ENCODE assay signal across 10 mouse cellular contexts in the genomic region with DNA sequence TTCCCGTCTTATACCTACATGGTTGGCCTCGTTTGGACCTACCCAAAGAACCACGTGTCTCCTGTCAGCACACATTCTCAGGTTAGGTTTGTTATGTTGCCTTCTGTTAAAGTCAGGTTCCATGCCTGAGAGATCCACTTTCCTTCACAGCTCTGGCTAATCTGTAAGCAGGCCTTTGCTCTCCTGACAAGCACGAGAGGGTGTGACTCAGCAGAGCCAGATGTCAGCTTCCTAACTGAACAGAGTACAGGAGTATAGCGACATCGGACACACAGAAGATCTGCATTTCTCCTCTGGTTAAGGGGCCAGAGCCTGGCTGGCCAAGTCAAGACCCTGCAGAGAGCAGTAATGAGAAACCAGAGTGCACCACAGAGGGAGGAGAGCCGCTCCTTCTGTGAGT. TPM values are rescaled to one million over a fixed set of nuclear protein-coding genes. Genes with fewer than 3 reads are reported as not detected.
DNase-seq lines count a peak whose midpoint lies in the region; ATAC-seq and TF ChIP-seq lines count a peak whose summit lies in the region.
"Had no signal": no experiment of that assay in that cellular context is flagged by ENCODE, and none has a peak within 500 bp of the region (broad histone marks: within the 10 kb centered on the region; RNA-seq: fewer than 3 reads in every experiment).

No protein-coding gene starts in this region.

- DNase-seq in heart, postnatal 4 days = no peak
- DNase-seq in ES-E14 (ENCODE audit: low read depth, low spot score) = no peak
- DNase-seq in liver, postnatal 0 days = no peak
- DNase-seq in c-Kit-positive CD71-positive TER-119-positive erythroid progenitor cells, embryonic 14.5 days (ENCODE audit: low spot score) = no peak
- no peak for DNase-seq in spleen, postnatal 10 days (ENCODE audit: low spot score in 2 of 2)
- no peak for DNase-seq in layer of hippocampus, adult 18-20 months (ENCODE audit: low spot score in 2 of 2)
- DNase-seq: cerebellum, adult 9-11 months had no signal

- TF ChIP-seq EP300 in liver, postnatal 0 days (IDR thresholded peaks at IDR 0.05; ENCODE audit: low read depth) = no peak

- TF ChIP-seq CTCF in liver, postnatal 0 days (IDR thresholded peaks at IDR 0.05; ENCODE audit: low read depth) = no peak

- H3K4me2 ChIP-seq in heart, embryonic 13.5 days = peak overlapping the region; percentile 70
- H3K4me2 ChIP-seq in liver, postnatal 0 days (ENCODE audit: low read depth, low read length) = peak overlapping the region; percentile 65

- 28% methylated on average over 7 of the region's 7 CpGs for WGBS in heart, embryonic 13.5 days
- WGBS in liver, postnatal 0 days (ENCODE audit: insufficient replicate concordance) = 42% methylated on average over 7 of the region's 7 CpGs

- H3K4me3 ChIP-seq in heart, embryonic 13.5 days = peak overlapping the region; percentile 40
- H3K4me3 ChIP-seq in ES-E14 (ENCODE audit: insufficient read depth in 1 of 2, low read depth in 1 of 2, low read length in 2 of 2, poor library complexity in 1 of 2, severe bottlenecking in 1 of 2) = peak overlapping the region; percentile 20 to 88; a peak in 2 of 4 replicates
- H3K4me3 ChIP-seq in liver, postnatal 0 days (ENCODE audit: low read depth, low read length) = peak overlapping the region; percentile 11; the same call in 1 of the 2 replicates

- H3K27ac ChIP-seq in heart, embryonic 13.5 days (replicated peaks) = 0 out of 2 replicates have a peak overlapping the region, but pooled peaks have one; percentile 9
- H3K27ac ChIP-seq in ES-E14 (ENCODE audit: insufficient read depth, low read depth, low read length, poor library complexity, severe bottlenecking) = no peak overlapping the region
- no peak overlapping the region for H3K27ac ChIP-seq in liver, postnatal 0 days (ENCODE audit: low read depth)

- H3K36me3 ChIP-seq in heart, embryonic 13.5 days = no peaks in the 10 kb centered on the region
- H3K36me3 ChIP-seq in ES-E14 (ENCODE audit: control insufficient read depth, insufficient read depth, low read length, poor library complexity, severe bottlenecking) = no peaks in the 10 kb centered on the region
- no peaks in the 10 kb centered on the region for H3K36me3 ChIP-seq in liver, postnatal 0 days (replicated peaks; ENCODE audit: insufficient read depth, low read length)

- H3K9ac ChIP-seq in heart, embryonic 13.5 days = peak overlapping the region; percentile 54; the same call in 1 of the 2 replicates
- H3K9ac ChIP-seq in ES-E14 (ENCODE audit: insufficient read depth, low read depth, low read length, poor library complexity, severe bottlenecking) = peak overlapping the region; percentile 53; the same call in 1 of the 2 replicates
- H3K9ac ChIP-seq in liver, postnatal 0 days (replicated peaks) = no peak overlapping the region

- peak; percentile 31; the same call in 1 of the 2 replicates for ATAC-seq in heart, embryonic 13.5 days (ENCODE audit: extremely low read depth, insufficient number of reproducible peaks, low FRiP score, low TSS enrichment)
- peak; percentile 20; the same call in 1 of the 2 replicates for ATAC-seq in granulocyte monocyte progenitor cell, adult 5-6 weeks (replicated peaks; ENCODE audit: poor library complexity, severe bottlenecking)
- no peak for ATAC-seq in liver, postnatal 0 days

- no peaks in the 10 kb centered on the region for H3K27me3 ChIP-seq in heart, embryonic 13.5 days (replicated peaks)
- H3K27me3 ChIP-seq in liver, postnatal 0 days (ENCODE audit: insufficient read depth, low read length) = no peaks in the 10 kb centered on the region

- in situ Hi-C loops in ES-E14 (cut with MboI; ENCODE audit: low sequenced_read_pairs in 2 of 2, unreplicated experiment in 2 of 2) = loop anchor here in 1 of 2 experiments (25.0 kb wide), 1 partner anchor 307 kb away; no protein-coding TSS in a partner anchor

- peaks cover 14% of the 10 kb centered on the region for H3K4me1 ChIP-seq in heart, embryonic 13.5 days
- peaks cover 0 to 7% of the 10 kb centered on the region in 2 experiments; a peak in 2 of 4 replicates for H3K4me1 ChIP-seq in ES-E14 (ENCODE audit: control insufficient read depth in 2 of 2, insufficient read depth in 2 of 2, low read length in 2 of 2, poor library complexity in 1 of 2)
- H3K4me1 ChIP-seq in liver, postnatal 0 days (ENCODE audit: insufficient read depth) = peaks cover 5% of the 10 kb centered on the region; the same call in 1 of the 2 replicates

- H3K9me3 ChIP-seq in heart, embryonic 13.5 days = no peaks in the 10 kb centered on the region
- H3K9me3 ChIP-seq in ES-E14 (ENCODE audit: control insufficient read depth, insufficient read depth, low read depth, low read length) = no peaks in the 10 kb centered on the region
- H3K9me3 ChIP-seq in liver, postnatal 0 days (ENCODE audit: low read length) = no peaks in the 10 kb centered on the region

TF ChIP-seq in ES-E14, 5 proteins besides CTCF, POLR2A, EP300 and RAD21:
- TF ChIP-seq HCFC1 (IDR thresholded peaks at IDR 0.05; ENCODE audit: borderline replicate concordance, insufficient read depth, low read length) (no peak), ZNF384 (IDR thresholded peaks at IDR 0.05; ENCODE audit: low read depth, low read length) (no peak)

RNA-seq across cellular contexts. Expression of gene Esrrb, which starts 55.9 kb away (rescaled TPM):
- 3.0 TPM in 2 replicates for polyA plus RNA-seq in heart, embryonic 13.5 days (2015; fragmentation: Nextera tagmentation; extraction: Ambion mirVana)
- total RNA-seq in heart, postnatal 4 days (2021) = 10 to 100 TPM; 12.7 to 15.0 TPM
- 120 and 169 TPM in 2 replicates for total RNA-seq in ES-E14 (2012; rRNA removed)
- total RNA-seq in granulocyte monocyte progenitor cell, adult 5-6 weeks (2014; fragmentation: Nextera tagmentation) = not detected in 2 replicates
- total RNA-seq in granulocyte monocyte progenitor cell, adult 5-6 weeks (2017) = not detected in 2 replicates
- polyA plus RNA-seq in liver, postnatal 0 days (2015; fragmentation: Nextera tagmentation; extraction: Ambion mirVana) = 0.09 and 0.13 TPM in 2 replicates
- total RNA-seq in layer of hippocampus, adult 18-20 months (2021) = 1 to 10 TPM; 1.2 to 1.3 TPM
- total RNA-seq: hematopoietic stem cell, adult 5-6 weeks had no signal

Comparison
In these comparisons a context has a peak if more than half of its experiments do, and no peak if none do; other contexts are left out.
1. RNA of gene Esrrb, which starts 55.9 kb away (total RNA-seq): 120 to 169 TPM in ES-E14 and 12.7 to 15.0 TPM in heart, postnatal 4 days; 1.2 to 1.3 TPM in layer of hippocampus, adult 18-20 months and not detected in granulocyte monocyte progenitor cell, adult 5-6 weeks; every median in the first group is over 4 times any median in the second.
2. Peak in every context shown above with its lines, with median percentiles within 50 percentile points of each other: H3K4me3 ChIP-seq.